Mouse (Mus musculus): ENCODE results near the gene Elf2. TPM values are rescaled to one million over a fixed set of nuclear protein-coding genes. Genes with fewer than 3 reads are reported as not detected.

Elf2 gene
- polyA plus RNA-seq, 1 experiment from 2014 or later: 56.2 TPM

DNA sequence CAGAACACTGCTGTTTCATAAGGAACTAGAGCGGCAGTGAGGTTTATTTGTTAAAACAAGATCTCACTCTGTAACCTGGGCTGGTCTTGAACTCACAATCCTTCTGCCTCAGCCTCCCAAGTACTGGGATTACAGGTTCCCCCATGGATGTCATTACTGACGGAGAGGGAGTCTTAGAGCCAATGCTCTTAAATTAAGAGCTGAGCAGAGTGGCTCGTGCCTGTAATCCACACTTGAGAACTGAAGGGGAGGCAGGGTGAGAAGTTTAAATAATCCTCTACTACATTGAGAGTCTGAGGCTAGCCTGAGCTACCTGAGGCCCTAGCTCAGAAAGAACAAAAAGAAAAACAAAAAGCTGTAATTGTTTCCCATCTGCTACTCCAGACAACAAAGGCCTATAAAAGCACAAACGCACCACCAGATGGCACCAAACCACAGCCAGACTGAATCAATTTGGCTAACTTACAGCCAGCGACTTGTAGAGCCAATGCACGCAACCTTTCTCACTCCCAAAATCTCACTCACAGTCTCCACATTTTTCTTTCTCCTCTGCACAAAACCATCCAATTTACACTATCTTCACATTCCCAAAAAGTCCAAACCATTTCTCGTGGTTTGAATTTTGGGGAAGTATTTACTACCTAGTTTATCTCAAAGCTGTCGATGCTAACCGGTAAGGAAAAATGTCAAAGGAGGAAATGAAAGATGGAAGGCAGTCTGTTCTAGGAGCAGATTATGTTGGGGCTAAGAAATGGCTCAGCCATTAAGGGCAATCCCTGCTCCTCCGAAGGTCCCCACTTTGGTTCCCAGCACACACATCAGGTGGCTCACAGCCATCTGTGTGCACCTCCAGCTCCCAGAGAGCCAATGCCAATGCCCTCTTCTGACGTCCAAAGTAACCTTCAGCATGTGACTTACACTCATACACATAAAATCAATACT, 51.3 kb downstream of the Elf2 start:
- 50% methylated on average over 11 of the region's 11 CpGs for WGBS
- no peak overlapping the region for H3K4me3 ChIP-seq (replicated peaks; ENCODE audit: low read depth, low read length)
- TF ChIP-seq CTCF (IDR thresholded peaks at IDR 0.05; ENCODE audit: low read depth): peak; percentile 91
- ATAC-seq (replicated peaks; ENCODE audit: low FRiP score, low read depth) (no peak), DNase-seq (ENCODE audit: low spot score) (peak; percentile 92)
- H3K36me3 ChIP-seq (ENCODE audit: insufficient read depth, low read length): no peaks in the 10 kb centered on the region
- no peaks in the 10 kb centered on the region for H3K4me1 ChIP-seq (replicated peaks; ENCODE audit: insufficient read depth, low read length)
- H3K9ac ChIP-seq (ENCODE audit: low read depth, low read length): no peak overlapping the region
- H3K4me2 ChIP-seq (ENCODE audit: low read length): no peak overlapping the region
- H3K27me3 ChIP-seq (ENCODE audit: insufficient read depth, low read length): no peaks in the 10 kb centered on the region
- no peak overlapping the region for H3K27ac ChIP-seq
- no peaks in the 10 kb centered on the region for H3K9me3 ChIP-seq (replicated peaks; ENCODE audit: low read length)

DNA sequence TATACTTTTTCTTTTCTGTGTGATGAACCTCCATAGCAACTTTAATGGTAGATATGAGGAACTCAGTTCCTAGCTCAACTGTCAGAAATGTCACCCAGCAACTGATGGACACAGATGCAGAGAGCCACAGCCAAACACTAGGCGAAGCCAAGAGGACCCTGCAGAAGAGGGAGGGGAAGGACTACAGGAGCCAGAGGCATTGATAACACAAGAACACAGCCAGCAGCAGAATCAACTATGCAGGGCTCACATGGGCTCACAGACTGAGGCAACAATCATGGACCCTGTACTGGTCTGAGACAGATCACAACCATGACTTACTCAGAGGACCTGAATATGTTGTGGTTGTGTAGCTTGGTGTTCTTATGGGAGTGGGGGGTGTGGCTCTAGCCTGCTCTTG, 56.1 kb downstream of the Elf2 start:
- H3K9ac ChIP-seq (ENCODE audit: low read depth, low read length): no peak overlapping the region
- no peak overlapping the region for H3K27ac ChIP-seq
- 48% methylated on average over 1 of the region's 1 CpGs for WGBS
- DNase-seq (ENCODE audit: low spot score): no peak
- no peaks in the 10 kb centered on the region for H3K36me3 ChIP-seq (ENCODE audit: insufficient read depth, low read length)
- H3K9me3 ChIP-seq (replicated peaks; ENCODE audit: low read length): no peaks in the 10 kb centered on the region
- no peak overlapping the region for H3K4me2 ChIP-seq (ENCODE audit: low read length)
- TF ChIP-seq CTCF (IDR thresholded peaks at IDR 0.05; ENCODE audit: low read depth): no peak
- ATAC-seq (replicated peaks; ENCODE audit: low FRiP score, low read depth): no peak
- H3K4me1 ChIP-seq (replicated peaks; ENCODE audit: insufficient read depth, low read length): no peaks in the 10 kb centered on the region
- H3K4me3 ChIP-seq (replicated peaks; ENCODE audit: low read depth, low read length): no peak overlapping the region
- no peaks in the 10 kb centered on the region for H3K27me3 ChIP-seq (ENCODE audit: insufficient read depth, low read length)

DNA sequence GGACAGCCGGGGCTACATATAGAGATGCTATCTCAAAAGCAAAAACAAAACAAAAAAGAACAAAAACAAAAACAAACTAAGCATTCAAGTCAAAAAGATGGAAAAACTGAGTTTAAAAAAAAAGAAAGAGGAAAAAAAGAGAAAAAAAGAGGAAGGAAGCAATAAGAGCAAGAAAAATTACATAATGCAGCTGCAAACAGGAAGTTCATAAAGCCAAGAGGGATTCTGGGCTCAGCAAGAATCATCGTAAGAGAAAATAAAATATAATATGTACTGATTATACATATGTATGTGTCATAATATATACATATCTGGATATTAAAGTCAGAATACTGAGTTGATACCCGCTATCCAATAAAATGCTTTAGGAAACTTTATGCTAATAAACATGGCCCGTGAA, 58.7 kb downstream of the Elf2 start:
- no peak for DNase-seq (ENCODE audit: low spot score)
- Histone ChIP-seq H3K4me1 (replicated peaks; ENCODE audit: insufficient read depth, low read length) (0 out of 2 replicates have a peak, but pooled peaks cover 4% of the 10 kb centered on the region), H3K27me3 (ENCODE audit: insufficient read depth, low read length) (no peaks in the 10 kb centered on the region), H3K4me2 (ENCODE audit: low read length) (no peak overlapping the region), H3K9me3 (replicated peaks; ENCODE audit: low read length) (no peaks in the 10 kb centered on the region), H3K36me3 (ENCODE audit: insufficient read depth, low read length) (no peaks in the 10 kb centered on the region), H3K27ac (no peak overlapping the region), H3K9ac (ENCODE audit: low read depth, low read length) (no peak overlapping the region), H3K4me3 (replicated peaks; ENCODE audit: low read depth, low read length) (no peak overlapping the region)
- ATAC-seq (replicated peaks; ENCODE audit: low FRiP score, low read depth): no peak
- no peak for TF ChIP-seq CTCF (IDR thresholded peaks at IDR 0.05; ENCODE audit: low read depth)
- 95% methylated on average over 4 of the region's 4 CpGs for WGBS

DNA sequence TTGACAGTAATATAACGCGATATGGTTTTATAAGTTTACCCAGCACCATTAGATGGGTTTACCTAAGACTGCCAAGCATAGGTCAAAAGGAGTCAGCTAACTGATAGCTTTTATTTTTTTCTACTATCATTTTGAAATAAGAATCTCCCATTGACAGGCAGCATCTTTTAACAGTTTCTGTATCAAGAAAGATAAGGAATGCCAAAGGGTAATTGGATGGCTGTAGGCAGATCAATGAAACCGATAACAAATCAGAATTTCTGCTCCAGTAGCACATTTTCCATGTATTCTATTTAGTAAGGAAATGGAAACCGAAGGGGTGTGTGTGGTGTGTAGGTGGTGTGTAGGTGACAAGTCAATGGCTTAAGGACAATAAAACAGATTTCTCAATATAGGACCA, 62.0 kb downstream of the Elf2 start:
- H3K27ac ChIP-seq: no peak overlapping the region
- H3K4me2 ChIP-seq (ENCODE audit: low read length): no peak overlapping the region
- no peak overlapping the region for H3K9ac ChIP-seq (ENCODE audit: low read depth, low read length)
- H3K4me1 ChIP-seq (replicated peaks; ENCODE audit: insufficient read depth, low read length): 0 out of 2 replicates have a peak, but pooled peaks cover 10% of the 10 kb centered on the region
- H3K36me3 ChIP-seq (ENCODE audit: insufficient read depth, low read length): no peaks in the 10 kb centered on the region
- H3K9me3 ChIP-seq (replicated peaks; ENCODE audit: low read length): no peaks in the 10 kb centered on the region
- H3K4me3 ChIP-seq (replicated peaks; ENCODE audit: low read depth, low read length): no peak overlapping the region
- H3K27me3 ChIP-seq (ENCODE audit: insufficient read depth, low read length): no peaks in the 10 kb centered on the region
- TF ChIP-seq CTCF (IDR thresholded peaks at IDR 0.05; ENCODE audit: low read depth): no peak
- ATAC-seq (replicated peaks; ENCODE audit: low FRiP score, low read depth): no peak
- no peak for DNase-seq (ENCODE audit: low spot score)
- WGBS: 73% methylated on average over 4 of the region's 4 CpGs

DNA sequence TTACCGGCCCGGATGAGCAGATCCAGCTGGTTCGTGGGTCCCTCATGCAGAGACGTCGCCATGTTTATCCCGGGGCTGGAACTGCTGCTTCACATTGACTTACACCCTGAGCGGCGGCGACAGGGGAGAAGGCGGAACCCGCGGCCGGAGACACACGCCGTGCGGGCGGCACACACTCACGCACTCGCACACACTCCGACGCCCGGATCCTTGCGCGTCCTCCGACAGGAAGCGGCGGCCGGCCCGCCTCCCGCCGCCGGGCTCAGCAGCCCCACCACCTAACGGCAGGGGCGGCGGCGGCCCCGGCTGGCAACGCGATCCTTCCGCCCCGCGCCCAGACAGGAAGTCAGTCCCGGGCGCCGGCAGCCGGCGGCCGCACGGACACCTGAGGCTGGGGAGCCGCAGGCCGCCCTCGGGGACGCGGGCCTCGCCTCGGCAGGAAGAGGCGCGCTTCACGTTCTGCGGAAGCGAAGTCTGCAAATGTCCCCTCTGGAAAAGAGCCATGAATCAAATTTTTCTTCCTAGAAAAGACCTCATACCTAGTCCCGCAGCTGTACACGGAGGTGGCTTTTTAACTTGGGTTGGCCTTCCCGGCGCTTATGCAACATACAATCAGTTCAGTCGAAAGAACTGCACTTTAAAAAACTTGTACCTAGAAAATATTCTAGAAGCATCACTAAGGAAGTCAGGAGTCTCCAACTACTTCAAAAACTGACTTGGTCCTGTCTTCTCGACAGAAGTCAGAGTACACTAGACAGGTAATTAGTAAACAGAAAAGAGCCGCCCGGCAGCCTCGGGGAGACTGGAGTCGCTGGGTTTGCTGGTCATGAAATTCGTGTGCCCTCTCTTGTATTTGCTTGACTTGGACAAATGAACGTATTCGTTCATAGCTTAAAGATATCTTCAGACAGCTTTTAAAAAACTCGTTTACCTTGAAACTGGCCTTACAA, 63.0 kb downstream of the Elf2 start:
- Histone ChIP-seq H3K27ac (peak overlapping the region; percentile 98), H3K9me3 (replicated peaks; ENCODE audit: low read length) (no peaks in the 10 kb centered on the region), H3K27me3 (ENCODE audit: insufficient read depth, low read length) (no peaks in the 10 kb centered on the region), H3K4me2 (ENCODE audit: low read length) (peak overlapping the region; percentile 70), H3K9ac (ENCODE audit: low read depth, low read length) (peak overlapping the region; percentile 97), H3K36me3 (ENCODE audit: insufficient read depth, low read length) (no peaks in the 10 kb centered on the region), H3K4me1 (replicated peaks; ENCODE audit: insufficient read depth, low read length) (0 out of 2 replicates have a peak, but pooled peaks cover 10% of the 10 kb centered on the region), H3K4me3 (replicated peaks; ENCODE audit: low read depth, low read length) (peak overlapping the region; percentile 99)
- WGBS: under 1% methylated on average over 75 of the region's 75 CpGs
- DNase-seq (ENCODE audit: low spot score): peak; percentile 90
- peak; percentile 77 for ATAC-seq (replicated peaks; ENCODE audit: low FRiP score, low read depth)
- no peak for TF ChIP-seq CTCF (IDR thresholded peaks at IDR 0.05; ENCODE audit: low read depth)
